Mouse (Mus musculus): ENCODE results near the gene Rab3b. TPM values are rescaled to one million over a fixed set of nuclear protein-coding genes. Genes with fewer than 3 reads are reported as not detected.
"Not testable (repeated sequence)": the region's sequence is repeated elsewhere in the genome, so short reads cannot be mapped to it uniquely, and the experiment has no call there.

Gene Rab3b
- polyA plus RNA-seq, 1 experiment from 2014 or later, result 23.9 TPM

- no peak for ATAC-seq (ENCODE audit: low FRiP score, low TSS enrichment)
- 60% methylated on average over 8 of the region's 8 CpGs for WGBS
- no peak overlapping the region for H3K4me2 ChIP-seq (replicated peaks; ENCODE audit: low read depth, low read length)
Observed at GRCm38 (mm10) chr4:108909872-108910425, 31.1 kb downstream of the Rab3b start.

DNA sequence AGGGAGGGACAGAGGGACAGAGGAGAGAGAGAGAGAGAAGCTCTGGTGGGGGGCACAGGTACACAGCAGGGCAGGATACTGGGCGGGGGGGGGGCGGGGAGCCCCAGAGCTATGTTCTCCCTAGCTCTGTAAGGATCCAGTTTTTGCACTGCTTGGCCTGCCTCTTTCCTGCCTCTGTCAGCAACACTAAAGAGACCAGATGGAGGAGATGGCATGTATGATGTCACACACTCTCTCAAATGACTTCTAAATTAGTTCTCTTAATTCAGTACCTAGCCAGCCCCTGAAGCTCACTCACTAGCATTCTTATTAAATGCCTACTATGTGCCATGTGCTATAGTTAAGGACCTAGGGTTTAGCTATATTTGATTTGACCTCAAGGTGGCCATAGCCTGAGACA lies 33.0 kb downstream of the Rab3b start:
- no peaks in the 10 kb centered on the region for H3K4me1 ChIP-seq (ENCODE audit: insufficient read depth, low read length)
- no peak overlapping the region for H3K4me3 ChIP-seq (ENCODE audit: low read length)
- no peaks in the 10 kb centered on the region for H3K27me3 ChIP-seq (ENCODE audit: insufficient read depth, low read length)
- H3K36me3 ChIP-seq (ENCODE audit: insufficient read depth, low read length), result no peaks in the 10 kb centered on the region
- H3K4me2 ChIP-seq (replicated peaks; ENCODE audit: low read depth, low read length), result no peak overlapping the region
- no peak for ATAC-seq (ENCODE audit: low FRiP score, low TSS enrichment)
- WGBS, result 83% methylated on average over 2 of the region's 2 CpGs
- H3K9me3 ChIP-seq (ENCODE audit: low read length), result no peaks in the 10 kb centered on the region
- no peak overlapping the region for H3K9ac ChIP-seq (replicated peaks; ENCODE audit: low read length)
- H3K27ac ChIP-seq (ENCODE audit: low read length), result no peak overlapping the region

More at GRCm38 (mm10) chr4:108909872-108910425, 31.1 kb downstream of the Rab3b start:
- H3K4me1 ChIP-seq (ENCODE audit: insufficient read depth, low read length), result no peaks in the 10 kb centered on the region
- no peak overlapping the region for H3K9ac ChIP-seq (replicated peaks; ENCODE audit: low read length)
- H3K36me3 ChIP-seq (ENCODE audit: insufficient read depth, low read length), result no peaks in the 10 kb centered on the region
- no peak overlapping the region for H3K4me3 ChIP-seq (ENCODE audit: low read length)
- H3K27ac ChIP-seq (ENCODE audit: low read length), result no peak overlapping the region
- H3K27me3 ChIP-seq (ENCODE audit: insufficient read depth, low read length), result no peaks in the 10 kb centered on the region
- no peaks in the 10 kb centered on the region for H3K9me3 ChIP-seq (ENCODE audit: low read length)

GRCm38 (mm10) chr4:108913180-108913579 lies 34.3 kb downstream of the Rab3b start:
- 80% methylated on average over 2 of the region's 2 CpGs for WGBS
- Histone ChIP-seq H3K27me3 (ENCODE audit: insufficient read depth, low read length) (no peaks in the 10 kb centered on the region), H3K27ac (ENCODE audit: low read length) (no peak overlapping the region), H3K36me3 (ENCODE audit: insufficient read depth, low read length) (no peaks in the 10 kb centered on the region), H3K9me3 (ENCODE audit: low read length) (no peaks in the 10 kb centered on the region), H3K4me1 (ENCODE audit: insufficient read depth, low read length) (no peaks in the 10 kb centered on the region), H3K9ac (replicated peaks; ENCODE audit: low read length) (no peak overlapping the region), H3K4me3 (ENCODE audit: low read length) (no peak overlapping the region), H3K4me2 (replicated peaks; ENCODE audit: low read depth, low read length) (no peak overlapping the region)
- no peak for ATAC-seq (ENCODE audit: low FRiP score, low TSS enrichment)

GRCm38 (mm10) chr4:108914391-108914790 lies 35.5 kb downstream of the Rab3b start:
- Histone ChIP-seq H3K4me1 (ENCODE audit: insufficient read depth, low read length) (no peaks in the 10 kb centered on the region), H3K4me3 (ENCODE audit: low read length) (no peak overlapping the region), H3K9me3 (ENCODE audit: low read length) (no peaks in the 10 kb centered on the region), H3K27me3 (ENCODE audit: insufficient read depth, low read length) (no peaks in the 10 kb centered on the region), H3K36me3 (ENCODE audit: insufficient read depth, low read length) (no peaks in the 10 kb centered on the region), H3K9ac (replicated peaks; ENCODE audit: low read length) (no peak overlapping the region), H3K4me2 (replicated peaks; ENCODE audit: low read depth, low read length) (no peak overlapping the region), H3K27ac (ENCODE audit: low read length) (no peak overlapping the region)
- no peak for ATAC-seq (ENCODE audit: low FRiP score, low TSS enrichment)
- WGBS, result 65% methylated on average over 6 of the region's 6 CpGs

DNA sequence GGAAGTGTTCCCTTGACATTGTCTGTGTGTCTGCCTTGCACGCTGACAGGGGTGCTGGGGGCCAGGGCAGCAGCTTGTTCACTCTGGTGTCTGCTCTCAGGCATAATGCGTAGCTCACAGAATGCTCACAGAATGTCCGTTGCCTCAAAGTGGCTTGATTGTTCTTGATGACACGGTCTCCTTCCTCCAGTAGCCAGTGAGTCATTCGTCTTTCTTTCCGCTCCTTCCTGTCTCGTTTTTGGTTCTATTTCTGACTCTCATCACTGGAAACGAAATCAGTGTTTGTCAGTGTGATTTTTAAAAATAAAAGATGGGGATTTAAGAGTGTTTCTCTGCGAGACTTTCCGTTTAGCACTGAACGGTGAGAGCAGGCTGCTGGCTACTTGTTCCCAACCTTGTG lies 36.2 kb downstream of the Rab3b start:
- no peak overlapping the region for H3K9ac ChIP-seq (replicated peaks; ENCODE audit: low read length)
- H3K27me3 ChIP-seq (ENCODE audit: insufficient read depth, low read length), result no peaks in the 10 kb centered on the region
- WGBS, result 64% methylated on average over 11 of the region's 11 CpGs
- H3K36me3 ChIP-seq (ENCODE audit: insufficient read depth, low read length), result no peaks in the 10 kb centered on the region
- no peak overlapping the region for H3K4me2 ChIP-seq (replicated peaks; ENCODE audit: low read depth, low read length)
- H3K9me3 ChIP-seq (ENCODE audit: low read length), result no peaks in the 10 kb centered on the region
- H3K4me3 ChIP-seq (ENCODE audit: low read length), result no peak overlapping the region
- no peak overlapping the region for H3K27ac ChIP-seq (ENCODE audit: low read length)
- no peak for ATAC-seq (ENCODE audit: low FRiP score, low TSS enrichment)
- no peaks in the 10 kb centered on the region for H3K4me1 ChIP-seq (ENCODE audit: insufficient read depth, low read length)

- WGBS, result 82% methylated on average over 3 of the region's 3 CpGs
- H3K9me3 ChIP-seq (ENCODE audit: low read length), result no peaks in the 10 kb centered on the region
Observed at GRCm38 (mm10) chr4:108917654-108918053, 38.8 kb downstream of the Rab3b start.

DNA sequence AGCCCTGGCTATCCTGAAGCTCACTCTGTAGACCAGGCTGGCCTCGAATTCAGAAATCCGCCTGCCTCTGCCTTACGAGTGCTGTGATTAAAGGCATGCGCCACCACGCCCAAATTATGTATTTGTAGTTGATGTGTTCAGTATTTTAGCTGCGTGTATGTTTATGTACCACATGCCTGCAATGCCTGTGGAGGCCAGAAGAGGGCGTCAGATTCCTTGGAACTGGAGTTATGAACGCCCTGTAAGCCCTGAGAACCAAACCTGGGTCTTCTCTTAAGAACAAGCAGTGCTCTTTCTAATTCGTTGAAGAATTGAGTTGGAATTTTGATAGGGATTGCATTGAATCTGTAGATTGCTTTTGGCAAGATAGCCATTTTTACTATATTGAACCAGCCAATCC lies 49.1 kb downstream of the Rab3b start:
- H3K4me3 ChIP-seq (ENCODE audit: low read length); H3K27me3 ChIP-seq (ENCODE audit: insufficient read depth, low read length); H3K9me3 ChIP-seq (ENCODE audit: low read length); H3K36me3 ChIP-seq (ENCODE audit: insufficient read depth, low read length); H3K4me2 ChIP-seq (replicated peaks; ENCODE audit: low read depth, low read length); H3K4me1 ChIP-seq (ENCODE audit: insufficient read depth, low read length); ATAC-seq (ENCODE audit: low FRiP score, low TSS enrichment); H3K27ac ChIP-seq (ENCODE audit: low read length); H3K9ac ChIP-seq (replicated peaks; ENCODE audit: low read length): not testable (repeated sequence)
- WGBS, result 81% methylated on average over 9 of the region's 9 CpGs

More at GRCm38 (mm10) chr4:108917654-108918053, 38.8 kb downstream of the Rab3b start:
- Histone ChIP-seq H3K27me3 (ENCODE audit: insufficient read depth, low read length) (no peaks in the 10 kb centered on the region), H3K27ac (ENCODE audit: low read length) (no peak overlapping the region), H3K4me2 (replicated peaks; ENCODE audit: low read depth, low read length) (no peak overlapping the region), H3K36me3 (ENCODE audit: insufficient read depth, low read length) (no peaks in the 10 kb centered on the region), H3K4me1 (ENCODE audit: insufficient read depth, low read length) (no peaks in the 10 kb centered on the region), H3K9ac (replicated peaks; ENCODE audit: low read length) (no peak overlapping the region), H3K4me3 (ENCODE audit: low read length) (no peak overlapping the region)
- ATAC-seq (ENCODE audit: low FRiP score, low TSS enrichment), result no peak

DNA sequence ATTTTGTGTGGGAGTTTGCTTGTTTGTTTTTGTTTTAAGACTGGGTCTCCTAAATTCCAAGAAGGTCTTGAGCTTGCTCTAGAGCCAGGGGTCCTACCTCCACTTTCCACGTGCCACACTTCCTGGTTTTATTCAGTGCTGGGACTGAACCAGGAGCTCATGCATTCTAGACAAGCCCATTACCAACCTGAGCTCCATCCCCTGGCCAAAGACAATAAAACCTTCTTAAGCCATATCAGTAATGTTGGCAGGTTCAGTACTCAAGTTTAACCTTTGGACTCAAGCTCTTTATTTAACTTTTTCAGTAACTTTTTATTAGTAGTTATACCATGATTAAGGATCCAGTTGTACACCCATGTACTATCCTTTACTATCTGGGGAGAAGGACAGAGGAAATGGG lies 54.3 kb downstream of the Rab3b start:
- Histone ChIP-seq H3K9me3 (ENCODE audit: low read length) (no peaks in the 10 kb centered on the region), H3K4me3 (ENCODE audit: low read length) (no peak overlapping the region), H3K27ac (ENCODE audit: low read length) (no peak overlapping the region), H3K9ac (replicated peaks; ENCODE audit: low read length) (no peak overlapping the region), H3K4me1 (ENCODE audit: insufficient read depth, low read length) (no peaks in the 10 kb centered on the region), H3K4me2 (replicated peaks; ENCODE audit: low read depth, low read length) (no peak overlapping the region), H3K27me3 (ENCODE audit: insufficient read depth, low read length) (no peaks in the 10 kb centered on the region), H3K36me3 (ENCODE audit: insufficient read depth, low read length) (no peaks in the 10 kb centered on the region)
- 50% methylated on average over 1 of the region's 1 CpGs for WGBS
- ATAC-seq (ENCODE audit: low FRiP score, low TSS enrichment), result no peak

- Histone ChIP-seq H3K4me1 (ENCODE audit: insufficient read depth, low read length) (no peaks in the 10 kb centered on the region), H3K9ac (replicated peaks; ENCODE audit: low read length) (no peak overlapping the region), H3K9me3 (ENCODE audit: low read length) (no peaks in the 10 kb centered on the region), H3K4me2 (replicated peaks; ENCODE audit: low read depth, low read length) (no peak overlapping the region), H3K27ac (ENCODE audit: low read length) (no peak overlapping the region), H3K36me3 (ENCODE audit: insufficient read depth, low read length) (no peaks in the 10 kb centered on the region), H3K27me3 (ENCODE audit: insufficient read depth, low read length) (no peaks in the 10 kb centered on the region), H3K4me3 (ENCODE audit: low read length) (no peak overlapping the region)
- 90% methylated on average over 4 of the region's 4 CpGs for WGBS
- ATAC-seq (ENCODE audit: low FRiP score, low TSS enrichment), result no peak
Observed at GRCm38 (mm10) chr4:108934856-108935255, 56.0 kb downstream of the Rab3b start.

- no peaks in the 10 kb centered on the region for H3K4me1 ChIP-seq (ENCODE audit: insufficient read depth, low read length)
- no peaks in the 10 kb centered on the region for H3K36me3 ChIP-seq (ENCODE audit: insufficient read depth, low read length)
- H3K4me2 ChIP-seq (replicated peaks; ENCODE audit: low read depth, low read length), result no peak overlapping the region
- no peak overlapping the region for H3K9ac ChIP-seq (replicated peaks; ENCODE audit: low read length)
- 70% methylated on average over 12 of the region's 12 CpGs for WGBS
- H3K4me3 ChIP-seq (ENCODE audit: low read length), result no peak overlapping the region
- H3K9me3 ChIP-seq (ENCODE audit: low read length), result no peaks in the 10 kb centered on the region
- H3K27ac ChIP-seq (ENCODE audit: low read length), result no peak overlapping the region
- no peak for ATAC-seq (ENCODE audit: low FRiP score, low TSS enrichment)
- no peaks in the 10 kb centered on the region for H3K27me3 ChIP-seq (ENCODE audit: insufficient read depth, low read length)
Observed at GRCm38 (mm10) chr4:108937848-108938771, 59.2 kb downstream of the Rab3b start.
